Mouse (Mus musculus): ENCODE measurements around the gene Syt12. TPM values are rescaled to one million over a fixed set of nuclear protein-coding genes. Genes with fewer than 3 reads are reported as not detected.
"Not testable (repeated sequence)": the region's sequence is repeated elsewhere in the genome, so short reads cannot be mapped to it uniquely, and the experiment has no call there.

The Syt12 gene
- polyA plus RNA-seq, 1 experiment from 2014 or later: 1.0 TPM

DNA sequence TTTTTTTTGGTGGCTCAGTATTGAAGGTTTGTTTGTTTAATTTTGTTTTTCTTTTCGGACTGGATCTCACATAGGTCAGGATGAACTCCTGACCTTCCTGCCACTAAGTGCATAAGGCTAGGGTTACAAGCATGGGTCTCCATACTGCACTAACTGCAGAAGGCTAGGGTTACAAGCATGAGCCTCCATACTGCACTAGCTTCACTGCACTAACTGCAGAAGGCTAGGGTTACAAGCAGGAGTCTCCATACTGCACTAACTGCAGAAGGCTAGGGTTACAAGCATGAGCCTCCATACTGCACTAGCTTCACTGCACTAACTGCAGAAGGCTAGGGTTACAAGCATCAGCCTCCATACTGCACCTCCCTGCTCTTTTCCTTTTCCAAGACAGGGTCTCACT lies 23.2 kb downstream of the Syt12 start:
- WGBS: 86% methylated on average over 1 of the region's 1 CpGs
- H3K9me3 ChIP-seq (replicated peaks); H3K4me1 ChIP-seq; H3K4me2 ChIP-seq; H3K27me3 ChIP-seq; H3K4me3 ChIP-seq; H3K9ac ChIP-seq; H3K27ac ChIP-seq; ATAC-seq; H3K36me3 ChIP-seq (ENCODE audit: poor library complexity, severe bottlenecking): not testable (repeated sequence)

DNA sequence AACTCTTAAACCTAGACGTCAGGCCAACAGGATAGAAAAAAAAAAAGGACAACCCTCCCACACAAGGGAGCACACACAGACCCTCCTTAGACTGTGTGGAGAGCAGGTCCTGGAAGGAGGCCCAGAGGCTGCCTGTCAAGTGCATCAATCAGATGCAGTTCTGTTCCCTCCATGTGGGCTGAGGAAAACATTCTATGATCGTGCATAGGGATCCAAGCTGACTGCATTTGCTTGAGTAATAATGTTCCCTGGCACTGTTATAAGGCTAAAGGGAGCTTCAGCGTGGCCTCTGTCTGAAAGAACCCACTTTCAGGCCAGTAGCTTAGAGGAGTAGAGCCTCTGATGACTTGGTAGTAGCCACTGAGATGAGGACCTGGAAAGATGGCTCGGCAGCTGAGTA lies 24.7 kb downstream of the Syt12 start:
- WGBS: 46% methylated on average over 4 of the region's 4 CpGs
- no peak overlapping the region for H3K9ac ChIP-seq
- ATAC-seq: no peak
- H3K36me3 ChIP-seq (ENCODE audit: poor library complexity, severe bottlenecking): no peaks in the 10 kb centered on the region
- H3K27ac ChIP-seq: no peak overlapping the region
- H3K9me3 ChIP-seq (replicated peaks): no peaks in the 10 kb centered on the region
- H3K4me2 ChIP-seq: no peak overlapping the region
- 0 out of 2 replicates have a peak, but pooled peaks cover 6% of the 10 kb centered on the region for H3K27me3 ChIP-seq
- H3K4me3 ChIP-seq: no peak overlapping the region
- H3K4me1 ChIP-seq: no peaks in the 10 kb centered on the region

DNA sequence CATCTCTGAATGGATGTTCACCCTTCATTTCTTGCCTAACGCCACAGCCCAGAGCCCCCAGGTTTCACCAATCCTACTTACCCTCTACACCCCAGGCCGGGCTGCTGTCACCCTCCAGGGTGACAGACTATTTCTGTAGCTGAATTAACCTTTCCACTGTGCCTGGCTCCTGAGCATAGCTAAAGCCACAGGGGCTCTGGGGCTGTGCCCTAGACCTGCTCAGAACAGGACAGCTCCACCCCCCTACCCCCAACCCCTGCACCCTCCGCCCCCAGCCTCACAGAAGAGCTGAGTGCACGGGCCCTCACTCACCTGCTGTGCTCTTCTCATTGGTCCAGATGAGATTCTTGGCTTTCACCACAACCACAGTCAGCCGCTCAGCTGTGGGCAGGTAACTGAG lies 25.3 kb downstream of the Syt12 start:
- H3K4me3 ChIP-seq: no peak overlapping the region
- H3K4me2 ChIP-seq: no peak overlapping the region
- no peaks in the 10 kb centered on the region for H3K4me1 ChIP-seq
- no peak for ATAC-seq
- no peak overlapping the region for H3K27ac ChIP-seq
- WGBS: 16% methylated on average over 5 of the region's 5 CpGs
- 0 out of 2 replicates have a peak, but pooled peaks cover 6% of the 10 kb centered on the region for H3K27me3 ChIP-seq
- no peaks in the 10 kb centered on the region for H3K9me3 ChIP-seq (replicated peaks)
- no peak overlapping the region for H3K9ac ChIP-seq
- no peaks in the 10 kb centered on the region for H3K36me3 ChIP-seq (ENCODE audit: poor library complexity, severe bottlenecking)

- Histone ChIP-seq H3K27me3 (0 out of 2 replicates have a peak, but pooled peaks cover 2% of the 10 kb centered on the region), H3K36me3 (ENCODE audit: poor library complexity, severe bottlenecking) (no peaks in the 10 kb centered on the region), H3K9me3 (replicated peaks) (no peaks in the 10 kb centered on the region), H3K4me2 (no peak overlapping the region), H3K9ac (no peak overlapping the region), H3K4me1 (no peaks in the 10 kb centered on the region), H3K4me3 (no peak overlapping the region), H3K27ac (no peak overlapping the region)
- no peak for ATAC-seq
- 67% methylated on average over 8 of the region's 8 CpGs for WGBS
These were observed 26.1 kb downstream of the Syt12 start for GRCm38 (mm10) chr19:4451098-4451497.

GRCm38 (mm10) chr19:4450666-4451065 lies 26.6 kb downstream of the Syt12 start:
- no peaks in the 10 kb centered on the region for H3K36me3 ChIP-seq (ENCODE audit: poor library complexity, severe bottlenecking)
- no peak overlapping the region for H3K27ac ChIP-seq
- H3K4me3 ChIP-seq: no peak overlapping the region
- ATAC-seq: no peak
- H3K4me2 ChIP-seq: no peak overlapping the region
- H3K9ac ChIP-seq: no peak overlapping the region
- no peaks in the 10 kb centered on the region for H3K4me1 ChIP-seq
- 71% methylated on average over 5 of the region's 5 CpGs for WGBS
- no peaks in the 10 kb centered on the region for H3K9me3 ChIP-seq (replicated peaks)
- H3K27me3 ChIP-seq: 0 out of 2 replicates have a peak, but pooled peaks cover 2% of the 10 kb centered on the region

GRCm38 (mm10) chr19:4449230-4449629 lies 28.0 kb downstream of the Syt12 start:
- Histone ChIP-seq H3K4me1 (no peaks in the 10 kb centered on the region), H3K9me3 (replicated peaks) (no peaks in the 10 kb centered on the region), H3K4me2 (no peak overlapping the region), H3K4me3 (no peak overlapping the region), H3K27ac (no peak overlapping the region), H3K9ac (no peak overlapping the region), H3K36me3 (ENCODE audit: poor library complexity, severe bottlenecking) (no peaks in the 10 kb centered on the region), H3K27me3 (no peaks in the 10 kb centered on the region)
- 96% methylated on average over 9 of the region's 9 CpGs for WGBS
- no peak for ATAC-seq

- Histone ChIP-seq H3K9ac (no peak overlapping the region), H3K4me2 (no peak overlapping the region), H3K9me3 (replicated peaks) (no peaks in the 10 kb centered on the region), H3K4me3 (no peak overlapping the region), H3K27me3 (no peaks in the 10 kb centered on the region), H3K4me1 (no peaks in the 10 kb centered on the region), H3K27ac (no peak overlapping the region), H3K36me3 (ENCODE audit: poor library complexity, severe bottlenecking) (no peaks in the 10 kb centered on the region)
- WGBS: 85% methylated on average over 9 of the region's 9 CpGs
- no peak for ATAC-seq
These were observed 29.8 kb downstream of the Syt12 start for GRCm38 (mm10) chr19:4447445-4447844.

- Histone ChIP-seq H3K9ac (no peak overlapping the region), H3K27me3 (no peaks in the 10 kb centered on the region), H3K9me3 (replicated peaks) (no peaks in the 10 kb centered on the region), H3K4me2 (no peak overlapping the region), H3K4me1 (no peaks in the 10 kb centered on the region), H3K36me3 (ENCODE audit: poor library complexity, severe bottlenecking) (no peaks in the 10 kb centered on the region), H3K27ac (no peak overlapping the region), H3K4me3 (no peak overlapping the region)
- no peak for ATAC-seq
- WGBS: 89% methylated on average over 8 of the region's 8 CpGs
These were observed 30.4 kb downstream of the Syt12 start for GRCm38 (mm10) chr19:4446661-4447420.

DNA sequence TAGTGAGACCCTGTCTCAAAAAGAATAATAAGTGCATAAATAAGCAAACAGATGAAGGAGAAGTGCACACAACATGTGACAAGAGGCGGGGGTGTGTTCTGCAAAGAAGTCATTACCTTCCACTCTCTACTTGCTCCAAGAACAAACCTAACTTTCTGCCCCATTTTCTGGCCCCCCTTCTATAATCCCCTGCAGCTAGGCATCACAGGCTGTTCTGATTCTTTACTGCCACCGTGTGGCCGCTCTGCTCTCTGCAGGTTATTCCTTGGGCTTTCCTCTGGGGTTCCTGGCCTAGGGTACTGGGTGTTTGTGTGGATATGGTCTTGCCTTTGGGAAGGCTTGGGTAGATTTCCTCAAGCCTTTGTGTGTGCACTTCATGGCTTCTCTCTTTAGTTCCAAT lies 34.8 kb downstream of the Syt12 start:
- Histone ChIP-seq H3K9me3 (replicated peaks) (no peaks in the 10 kb centered on the region), H3K4me3 (no peak overlapping the region), H3K36me3 (ENCODE audit: poor library complexity, severe bottlenecking) (no peaks in the 10 kb centered on the region), H3K27me3 (peaks cover 29% of the 10 kb centered on the region), H3K27ac (no peak overlapping the region), H3K4me2 (no peak overlapping the region), H3K9ac (no peak overlapping the region), H3K4me1 (peaks cover 22% of the 10 kb centered on the region)
- 13% methylated on average over 3 of the region's 3 CpGs for WGBS
- ATAC-seq: peak; percentile 27; the same call in 1 of the 2 replicates

DNA sequence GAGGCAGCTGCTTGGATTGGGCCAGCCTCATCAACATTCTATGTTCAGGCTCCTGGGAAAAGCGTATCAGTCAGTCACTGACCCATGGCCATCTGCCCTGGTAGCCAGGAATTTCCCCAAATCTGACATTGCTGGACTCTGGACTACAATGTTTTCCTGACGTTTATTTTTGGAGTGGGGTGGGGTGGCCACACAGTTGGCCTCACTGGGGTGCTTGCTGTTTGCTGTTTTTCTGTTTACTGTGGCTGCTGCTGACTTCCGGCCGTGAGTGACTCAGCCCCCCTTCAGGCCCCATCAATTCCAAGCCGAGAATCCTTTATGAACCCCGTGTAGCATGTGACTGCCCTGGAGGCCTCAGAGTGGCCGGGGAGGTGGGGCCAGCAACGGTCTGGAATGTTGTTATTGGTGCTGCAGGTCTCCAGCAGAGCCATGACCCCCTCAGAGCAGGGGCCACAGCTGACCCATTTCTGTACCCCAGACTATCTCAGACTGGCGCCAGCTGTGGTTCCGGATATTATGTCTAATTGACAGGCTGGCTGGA lies 35.6 kb downstream of the Syt12 start:
- Histone ChIP-seq H3K27me3 (peaks cover 29% of the 10 kb centered on the region), H3K9me3 (replicated peaks) (no peaks in the 10 kb centered on the region), H3K9ac (no peak overlapping the region), H3K4me1 (peaks cover 22% of the 10 kb centered on the region), H3K27ac (no peak overlapping the region), H3K36me3 (ENCODE audit: poor library complexity, severe bottlenecking) (no peaks in the 10 kb centered on the region), H3K4me3 (no peak overlapping the region), H3K4me2 (no peak overlapping the region)
- ATAC-seq: no peak
- WGBS: 48% methylated on average over 10 of the region's 10 CpGs

DNA sequence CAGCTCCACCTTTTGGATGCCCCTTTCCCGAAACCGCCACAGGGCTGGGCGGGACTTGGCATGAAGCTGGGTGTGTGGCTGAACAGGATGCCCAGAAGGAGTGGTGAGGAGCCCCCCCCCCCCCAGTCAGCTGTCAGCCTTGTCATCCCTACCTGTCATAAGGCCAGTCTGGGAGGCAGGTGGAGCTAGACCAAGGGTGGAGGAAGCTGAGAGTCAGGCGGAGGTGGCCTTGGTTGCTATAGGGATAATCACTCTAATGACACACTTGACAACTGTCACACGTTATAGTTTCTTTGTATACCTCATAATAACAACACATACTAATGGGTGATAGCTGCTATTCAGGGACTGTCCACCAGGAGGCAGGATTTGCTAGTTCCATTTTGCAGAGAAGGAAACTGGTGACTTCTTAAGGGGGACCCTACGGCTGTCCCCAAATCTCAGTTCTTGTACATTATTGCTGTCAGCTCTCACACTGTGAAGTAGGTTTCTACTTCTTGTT lies 36.1 kb downstream of the Syt12 start:
- Histone ChIP-seq H3K9ac (no peak overlapping the region), H3K4me3 (no peak overlapping the region), H3K4me2 (no peak overlapping the region), H3K27me3 (peaks cover 29% of the 10 kb centered on the region), H3K27ac (no peak overlapping the region), H3K4me1 (peaks cover 22% of the 10 kb centered on the region), H3K36me3 (ENCODE audit: poor library complexity, severe bottlenecking) (no peaks in the 10 kb centered on the region), H3K9me3 (replicated peaks) (no peaks in the 10 kb centered on the region)
- no peak for ATAC-seq
- 28% methylated on average over 6 of the region's 6 CpGs for WGBS

- no peak for ATAC-seq
- Histone ChIP-seq H3K4me1 (peaks cover 22% of the 10 kb centered on the region), H3K27ac (no peak overlapping the region), H3K4me2 (peak overlapping the region; percentile 86), H3K9me3 (replicated peaks) (no peaks in the 10 kb centered on the region), H3K9ac (no peak overlapping the region), H3K4me3 (no peak overlapping the region; the same call in 1 of the 2 replicates), H3K27me3 (peaks cover 29% of the 10 kb centered on the region), H3K36me3 (ENCODE audit: poor library complexity, severe bottlenecking) (no peaks in the 10 kb centered on the region)
- 10% methylated on average over 8 of the region's 8 CpGs for whole genome bisulfite sequencing
These were observed 37.0 kb downstream of the Syt12 start for GRCm38 (mm10) chr19:4440222-4440621.

Data from forebrain, embryonic 13.5 days (tissue).